Mouse (Mus musculus): ENCODE measurements around the gene Tmem54.

- TF ChIP-seq HCFC1 (IDR thresholded peaks at IDR 0.05; ENCODE audit: borderline replicate concordance, insufficient read depth, low read length) = no peak
- no peak for TF ChIP-seq CHD2 (IDR thresholded peaks at IDR 0.05; ENCODE audit: low read depth, low read length)
- TF ChIP-seq MAFK (IDR thresholded peaks at IDR 0.05; ENCODE audit: insufficient read depth, low read depth, low read length) = no peak
- no peak for TF ChIP-seq ZNF384 (IDR thresholded peaks at IDR 0.05; ENCODE audit: low read depth, low read length)
- TF ChIP-seq ZC3H11A (IDR thresholded peaks at IDR 0.05; ENCODE audit: borderline replicate concordance, low read depth, low read length) = no peak
These were observed 23.4 kb upstream of the Tmem54 start for GRCm38 (mm10) chr4:129081939-129082338.
